Mouse (Mus musculus) MEL (cell line): ENCODE results near the gene Trim63. TPM values are rescaled to one million over a fixed set of nuclear protein-coding genes. Genes with fewer than 3 reads are reported as not detected.

Experiments used
- DNase-seq: peaks from one replicate; pipeline ENCODE4 v3.0.0; 2011; ENCODE audit warnings: low read depth, low spot score
- H3K27ac ChIP-seq: 2 replicates; pipeline ENCODE4 v1.5.1; 2012; ENCODE audit warnings: low read depth, mild to moderate bottlenecking, control low read depth, low read length, moderate library complexity; ENCODE audit not compliant: control insufficient read depth
- H3K27me3 ChIP-seq, 2 experiments: fragments of 150-350 bp in 1 of 2; sonication (generic) in 1 of 2; 2 replicates each; pipeline ENCODE4 v1.6.1; 2012; ENCODE audit warnings: low read length in 2 of 2, mild to moderate bottlenecking in 2 of 2, improper control_type of control experiment in 1 of 2, moderate library complexity in 1 of 2; ENCODE audit not compliant: insufficient read depth in 2 of 2, control insufficient read depth in 1 of 2
- H3K36me3 ChIP-seq, 2 experiments: 2 replicates each; pipeline ENCODE4 v1.6.1; 2012 to 2014; ENCODE audit warnings: low read length in 2 of 2, improper control_type of control experiment in 1 of 2, inconsistent platforms in 1 of 2, mild to moderate bottlenecking in 1 of 2; ENCODE audit not compliant: insufficient read depth in 2 of 2, control insufficient read depth in 1 of 2
- H3K4me1 ChIP-seq, 2 experiments: fragments of 150-350 bp in 1 of 2; sonication (generic) in 1 of 2; 2 replicates each; pipeline ENCODE4 v1.6.1; 2012; ENCODE audit warnings: low read length in 2 of 2, improper control_type of control experiment in 1 of 2, mild to moderate bottlenecking in 1 of 2; ENCODE audit not compliant: insufficient read depth in 2 of 2, control insufficient read depth in 1 of 2
- H3K4me3 ChIP-seq, 2 experiments: fragments of 150-350 bp in 1 of 2; sonication (generic) in 1 of 2; 2 replicates each; pipeline ENCODE4 v1.5.1; 2012; ENCODE audit warnings: low read depth in 2 of 2, low read length in 2 of 2, mild to moderate bottlenecking in 2 of 2, moderate library complexity in 2 of 2, control low read depth in 1 of 2, improper control_type of control experiment in 1 of 2; ENCODE audit not compliant: control insufficient read depth in 1 of 2, insufficient read depth in 1 of 2
- H3K79me2 ChIP-seq: 2 replicates; pipeline ENCODE4 v1.6.1; 2012; ENCODE audit warnings: mild to moderate bottlenecking, low read length, moderate library complexity; ENCODE audit not compliant: control insufficient read depth, poor library complexity, insufficient read depth
- H3K9ac ChIP-seq: 2 replicates; pipeline ENCODE4 v1.6.1; 2012; ENCODE audit warnings: low read depth, mild to moderate bottlenecking, control low read depth, low read length, moderate library complexity; ENCODE audit not compliant: control insufficient read depth, poor library complexity, severe bottlenecking
- H3K9me3 ChIP-seq: fragments of 150-350 bp; sonication (generic); replicated peaks from 2 replicates; pipeline ENCODE4 v1.6.1; 2012; ENCODE audit warnings: mild to moderate bottlenecking, low read length, improper control_type of control experiment, moderate library complexity; ENCODE audit not compliant: insufficient read depth
- BHLHE40 ChIP-seq: IDR thresholded peaks from 2 replicates; pipeline ENCODE4 v1.6.1; 2012; ENCODE audit warnings: low read depth, mild to moderate bottlenecking, inconsistent platforms, low read length, improper control_type of control experiment, borderline replicate concordance
- CHD1 ChIP-seq: IDR thresholded peaks from 2 replicates; pipeline ENCODE4 v1.6.1; 2012; ENCODE audit warnings: low read depth, mild to moderate bottlenecking, inconsistent platforms, low read length, improper control_type of control experiment
- E2F4 ChIP-seq: IDR thresholded peaks from 2 replicates; pipeline ENCODE4 v1.6.1; 2011; ENCODE audit warnings: low read depth, low read length, improper control_type of control experiment, borderline replicate concordance
- ELF1 ChIP-seq: IDR thresholded peaks from 2 replicates; pipeline ENCODE4 v1.6.1; 2014; ENCODE audit warnings: low read depth, mild to moderate bottlenecking, inconsistent platforms, low read length, improper control_type of control experiment, moderate library complexity
- ETS1 ChIP-seq: IDR thresholded peaks from 2 replicates; pipeline ENCODE4 v1.6.1; 2012; ENCODE audit warnings: low read depth, mild to moderate bottlenecking, inconsistent platforms, low read length, improper control_type of control experiment, moderate library complexity
- HCFC1 ChIP-seq: IDR thresholded peaks from 2 replicates; pipeline ENCODE4 v1.6.1; 2012; ENCODE audit warnings: low read depth, mild to moderate bottlenecking, inconsistent platforms, low read length, improper control_type of control experiment, moderate library complexity
- KAT2A ChIP-seq: conservative IDR thresholded peaks from 2 replicates; pipeline ENCODE4 v1.6.1; 2012; ENCODE audit warnings: low read depth, low read length, improper control_type of control experiment, inconsistent platforms
- MAFK ChIP-seq: IDR thresholded peaks from 2 replicates; pipeline ENCODE4 v1.6.1; 2011; ENCODE audit warnings: low read depth, mild to moderate bottlenecking, low read length, improper control_type of control experiment, borderline replicate concordance
- MAX ChIP-seq: IDR thresholded peaks from 2 replicates; pipeline ENCODE4 v1.6.1; 2011; ENCODE audit warnings: low read length, improper control_type of control experiment
- MEF2A ChIP-seq: IDR thresholded peaks from 2 replicates; pipeline ENCODE4 v1.6.1; 2014; ENCODE audit warnings: low read depth, mild to moderate bottlenecking, inconsistent platforms, low read length, improper control_type of control experiment; ENCODE audit not compliant: poor library complexity, insufficient replicate concordance, severe bottlenecking; ENCODE audit errors: extremely low read depth
- MXI1 ChIP-seq: IDR thresholded peaks from 2 replicates; pipeline ENCODE4 v1.6.1; 2011; ENCODE audit warnings: mild to moderate bottlenecking, low read depth, low read length, improper control_type of control experiment
- MYB ChIP-seq: IDR thresholded peaks from 2 replicates; pipeline ENCODE4 v1.6.1; 2011; ENCODE audit warnings: mild to moderate bottlenecking, low read depth, low read length, improper control_type of control experiment
- NELFE ChIP-seq: IDR thresholded peaks from 2 replicates; pipeline ENCODE4 v1.6.1; 2011; ENCODE audit warnings: low read depth, low read length, improper control_type of control experiment
- POLR2A ChIP-seq, 2 experiments: IDR thresholded peaks; 2 replicates each; pipeline ENCODE4 v1.6.1; 2011 to 2012; ENCODE audit warnings: low read length in 2 of 2, mild to moderate bottlenecking in 2 of 2, control low read depth in 1 of 2, improper control_type of control experiment in 1 of 2, low read depth in 1 of 2, moderate library complexity in 1 of 2; ENCODE audit not compliant: control insufficient read depth in 1 of 2, insufficient read depth in 1 of 2, poor library complexity in 1 of 2
- SIN3A ChIP-seq: IDR thresholded peaks from 2 replicates; pipeline ENCODE4 v1.6.1; 2012; ENCODE audit warnings: low read length, improper control_type of control experiment, inconsistent platforms
- TCF12 ChIP-seq: IDR thresholded peaks from 2 replicates; pipeline ENCODE4 v1.6.1; 2014; ENCODE audit warnings: low read depth, mild to moderate bottlenecking, inconsistent platforms, low read length, improper control_type of control experiment, moderate library complexity
- UBTF ChIP-seq: IDR thresholded peaks from 2 replicates; pipeline ENCODE4 v1.6.1; 2012; ENCODE audit warnings: low read depth, mild to moderate bottlenecking, inconsistent platforms, low read length, improper control_type of control experiment, moderate library complexity, borderline replicate concordance; ENCODE audit not compliant: insufficient read depth
- USF1 ChIP-seq: IDR thresholded peaks from 2 replicates; pipeline ENCODE4 v1.6.1; 2014; ENCODE audit warnings: low read depth, mild to moderate bottlenecking, inconsistent platforms, low read length, improper control_type of control experiment, moderate library complexity
- USF2 ChIP-seq, 2 experiments: IDR thresholded peaks; 2 replicates each; pipeline ENCODE4 v1.6.1; 2011 to 2012; ENCODE audit warnings: improper control_type of control experiment in 2 of 2, low read length in 2 of 2, borderline replicate concordance in 1 of 2, inconsistent platforms in 1 of 2, low read depth in 1 of 2, mild to moderate bottlenecking in 1 of 2; ENCODE audit not compliant: insufficient read depth in 1 of 2
- ZC3H11A ChIP-seq: IDR thresholded peaks from 2 replicates; pipeline ENCODE4 v1.6.1; 2012; ENCODE audit warnings: low read depth, mild to moderate bottlenecking, inconsistent platforms, low read length, improper control_type of control experiment
- ZMIZ1 ChIP-seq: IDR thresholded peaks from 2 replicates; pipeline ENCODE4 v1.6.1; 2012; ENCODE audit warnings: low read depth, mild to moderate bottlenecking, inconsistent platforms, low read length, improper control_type of control experiment, moderate library complexity
- ZNF384 ChIP-seq: IDR thresholded peaks from 2 replicates; pipeline ENCODE4 v1.6.1; 2012; ENCODE audit warnings: low read depth, mild to moderate bottlenecking, inconsistent platforms, low read length, improper control_type of control experiment
- polyA plus RNA-seq, 2 experiments: library from polyadenylated mRNA; stranded (reverse) in 1 of 2; unstranded in 1 of 2; fragments of >175 nt in 1 of 2; fragments of >200 nt in 1 of 2; gene quantifications; 2 replicates each; pipeline versions ENCODE4 v1.2.1 to v1.2.4; 2012; ENCODE audit warnings: low replicate concordance in 2 of 2, low read depth in 1 of 2; ENCODE audit not compliant: insufficient read length in 2 of 2, insufficient read depth in 1 of 2, missing spikeins in 1 of 2
- total RNA-seq: library from RNA; depleted of rRNA; stranded (reverse); fragments of 300-350 nt; gene quantifications from 2 replicates; pipeline ENCODE4 v1.2.3, GENCODE M21; 2012

Trim63 gene
- total and polyA plus RNA-seq, 3 experiments = not detected

- Histone ChIP-seq H3K79me2 (no peaks in the 10 kb centered on the region), H3K27ac (no peak overlapping the region), H3K4me1 (no peaks in the 10 kb centered on the region), H3K36me3 (no peaks in the 10 kb centered on the region), H3K9me3 (no peaks in the 10 kb centered on the region), H3K27me3 (peaks cover 2% of the 10 kb centered on the region in 2 experiments; a peak in 2 of 4 replicates), H3K4me3 (no peak overlapping the region), H3K9ac (no peak overlapping the region)
- DNase-seq = no peak
- TF ChIP-seq USF1 (no peak), BHLHE40 (no peak), HCFC1 (no peak), ETS1 (no peak), ZMIZ1 (no peak), CHD1 (no peak), SIN3A (no peak), ELF1 (no peak), USF2 (IDR thresholded peaks at IDR 0.05; ENCODE audit: borderline replicate concordance in 1 of 2, insufficient read depth in 1 of 2, low read depth in 1 of 2, low read length in 2 of 2) (no peak), UBTF (no peak), POLR2A (IDR thresholded peaks at IDR 0.05; ENCODE audit: control insufficient read depth in 1 of 2, insufficient read depth in 1 of 2, low read depth in 1 of 2, low read length in 2 of 2, poor library complexity in 1 of 2) (no peak), ZNF384 (no peak), E2F4 (no peak), MAX (no peak), KAT2A (no peak), MXI1 (no peak), MAFK (no peak), TCF12 (no peak)
Observed at GRCm38 (mm10) chr4:134302084-134302483, 12.8 kb upstream of the Trim63 start.

- DNase-seq = no peak
- H3K79me2 ChIP-seq = no peaks in the 10 kb centered on the region
- H3K36me3 ChIP-seq = no peaks in the 10 kb centered on the region
- no peak overlapping the region for H3K9ac ChIP-seq
- no peaks in the 10 kb centered on the region for H3K4me1 ChIP-seq
- no peaks in the 10 kb centered on the region for H3K9me3 ChIP-seq
- H3K27me3 ChIP-seq = peaks cover 2% of the 10 kb centered on the region in 2 experiments; a peak in 2 of 4 replicates
- no peak overlapping the region for H3K4me3 ChIP-seq
- TF ChIP-seq ETS1 = no peak
- no peak for TF ChIP-seq MEF2A
- TF ChIP-seq ZMIZ1 = no peak
- no peak for TF ChIP-seq ZC3H11A
- TF ChIP-seq NELFE = no peak
- no peak for TF ChIP-seq USF1
- no peak for TF ChIP-seq MYB
- no peak overlapping the region for H3K27ac ChIP-seq
Observed at GRCm38 (mm10) chr4:134306963-134307362, 8.0 kb upstream of the Trim63 start.
